In the genomic region with DNA sequence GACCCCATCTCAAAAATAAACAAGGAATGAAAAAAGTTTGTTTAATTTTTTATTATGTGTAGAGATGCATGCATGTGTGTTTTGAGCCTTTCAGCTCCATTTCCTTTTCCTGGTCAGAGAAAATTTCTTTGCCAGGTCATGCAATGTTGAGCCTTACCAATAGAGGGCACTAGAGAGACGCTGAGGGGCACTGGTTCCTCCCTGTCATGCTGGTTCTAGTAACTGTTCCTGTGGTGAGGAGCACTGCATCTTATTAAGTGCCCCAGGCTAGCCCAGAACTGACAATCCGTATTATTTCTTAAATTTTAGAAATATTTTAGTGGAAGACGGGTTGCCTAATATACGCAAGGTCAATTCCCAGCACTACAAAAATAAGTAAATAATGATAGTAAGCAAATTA, we compare ENCODE assay signal across 8 mouse cellular contexts. TPM values are rescaled to one million over a fixed set of nuclear protein-coding genes. Genes with fewer than 3 reads are reported as not detected.
A peak's percentile ranks its signal among the peaks of the same experiment; 100 is the strongest.
DNase-seq lines count a peak whose midpoint lies in the region; ATAC-seq and TF ChIP-seq lines count a peak whose summit lies in the region.

No protein-coding gene starts in this region.

- ATAC-seq in kidney, embryonic 14.5 days (ENCODE audit: low FRiP score, low TSS enrichment): 0 out of 2 replicates have a peak, but pooled peaks have one; percentile 55
- ATAC-seq in liver, embryonic 11.5 days (replicated peaks; ENCODE audit: low FRiP score): peak; percentile 65; the same call in 1 of the 2 replicates

- peak; percentile 79 for DNase-seq in ES-CJ7 (ENCODE audit: low read depth, low spot score)
- DNase-seq in c-Kit-positive CD71-positive TER-119-positive erythroid progenitor cells, embryonic 14.5 days (ENCODE audit: low spot score): peak; percentile 76
- peak; percentile 29 to 91 for DNase-seq in frontal cortex, adult 2 months (ENCODE audit: extremely low spot score in 1 of 2, low spot score in 1 of 2)
- peak; percentile 58 for DNase-seq in liver, embryonic 11.5 days (ENCODE audit: low spot score)
- peak; percentile 16 for DNase-seq in ovary, postnatal 36 days (ENCODE audit: low spot score)
- peak; percentile 66 to 78 for DNase-seq in urinary bladder, postnatal 36 days (ENCODE audit: low spot score in 2 of 2)

- H3K79me2 ChIP-seq in C2C12 (ENCODE audit: control insufficient read depth, insufficient read depth): no peaks in the 10 kb centered on the region

- no peaks in the 10 kb centered on the region for H3K79me3 ChIP-seq in C2C12 (ENCODE audit: low read depth)

- H3K9ac ChIP-seq in kidney, embryonic 14.5 days (ENCODE audit: low read depth, low read length): no peak overlapping the region
- no peak overlapping the region for H3K9ac ChIP-seq in liver, embryonic 11.5 days (ENCODE audit: low read depth, low read length)

- peak; percentile 55 for TF ChIP-seq CTCF in C2C12 (IDR thresholded peaks at IDR 0.05; ENCODE audit: control insufficient read depth, insufficient read depth, insufficient read length)

- no peaks in the 10 kb centered on the region for H3K4me1 ChIP-seq in kidney, embryonic 14.5 days (ENCODE audit: control insufficient read depth, insufficient read depth, low read length)
- no peaks in the 10 kb centered on the region for H3K4me1 ChIP-seq in liver, embryonic 11.5 days (replicated peaks; ENCODE audit: control insufficient read depth, insufficient read depth, low read length)

- WGBS in kidney, embryonic 14.5 days: 46% methylated on average over 4 of the region's 4 CpGs
- WGBS in liver, embryonic 11.5 days: 29% methylated on average over 4 of the region's 4 CpGs

- no peak overlapping the region for H3ac ChIP-seq in C2C12 (ENCODE audit: control insufficient read depth, insufficient read length, low read depth)

- H3K36me3 ChIP-seq in C2C12 (ENCODE audit: control insufficient read depth, insufficient read depth): no peaks in the 10 kb centered on the region
- H3K36me3 ChIP-seq in kidney, embryonic 14.5 days (ENCODE audit: control insufficient read depth, insufficient read depth, low read length): no peaks in the 10 kb centered on the region
- H3K36me3 ChIP-seq in liver, embryonic 11.5 days (ENCODE audit: control insufficient read depth, insufficient read depth, low read length): no peaks in the 10 kb centered on the region

- H3K9me3 ChIP-seq in kidney, embryonic 14.5 days (ENCODE audit: control insufficient read depth, low read length): no peaks in the 10 kb centered on the region
- no peaks in the 10 kb centered on the region for H3K9me3 ChIP-seq in liver, embryonic 11.5 days (ENCODE audit: control insufficient read depth, low read length)

- H3K4me2 ChIP-seq in kidney, embryonic 14.5 days (replicated peaks; ENCODE audit: low read depth, low read length): no peak overlapping the region
- H3K4me2 ChIP-seq in liver, embryonic 11.5 days: no peak overlapping the region

- H3K4me3 ChIP-seq in C2C12 (ENCODE audit: insufficient read depth, poor library complexity, severe bottlenecking): no peak overlapping the region
- H3K4me3 ChIP-seq in kidney, embryonic 14.5 days (ENCODE audit: low read length): no peak overlapping the region
- no peak overlapping the region for H3K4me3 ChIP-seq in liver, embryonic 11.5 days (ENCODE audit: low read depth, low read length)

- H3K27ac ChIP-seq in kidney, embryonic 14.5 days (ENCODE audit: low read depth, low read length): no peak overlapping the region
- H3K27ac ChIP-seq in liver, embryonic 11.5 days (ENCODE audit: low read depth, low read length): no peak overlapping the region

- H3K27me3 ChIP-seq in C2C12 (ENCODE audit: control insufficient read depth, insufficient read depth, insufficient read length): no peaks in the 10 kb centered on the region
- H3K27me3 ChIP-seq in kidney, embryonic 14.5 days (ENCODE audit: control insufficient read depth, insufficient read depth, low read length): no peaks in the 10 kb centered on the region
- H3K27me3 ChIP-seq in liver, embryonic 11.5 days (replicated peaks; ENCODE audit: control insufficient read depth, insufficient read depth, low read length): no peaks in the 10 kb centered on the region

TF ChIP-seq in C2C12, 6 proteins besides CTCF, POLR2A, EP300 and RAD21:
- TF ChIP-seq FOSL1 (IDR thresholded peaks at IDR 0.05; ENCODE audit: insufficient read depth, low read length, poor library complexity, severe bottlenecking) (no peak), MAX (IDR thresholded peaks at IDR 0.05) (no peak), USF1 (IDR thresholded peaks at IDR 0.05; ENCODE audit: low read depth) (no peak), CEBPB (IDR thresholded peaks at IDR 0.05; ENCODE audit: low read depth) (no peak), MYOD1 (IDR thresholded peaks at IDR 0.05; ENCODE audit: control insufficient read depth, insufficient read length, low read depth) (no peak), MYOG (IDR thresholded peaks at IDR 0.05; ENCODE audit: control insufficient read depth, extremely low read depth, insufficient read length) (no peak)

RNA-seq across cellular contexts. Expression of a gene that starts 11.8 kb away (rescaled TPM):
- polyA plus RNA-seq in C2C12 (2012; fragmentation: generic; extraction: Trizol): 10.0 TPM
- 4.7 and 5.0 TPM in 2 replicates for polyA plus RNA-seq in frontal cortex, adult 2 months (2012; rRNA removed)
- 7.5 and 14.4 TPM in 2 replicates for polyA plus RNA-seq in kidney, embryonic 14.5 days (2014; fragmentation: Nextera tagmentation; extraction: Ambion mirVana)
- polyA plus RNA-seq in liver, embryonic 11.5 days (2014; fragmentation: Nextera tagmentation; extraction: Ambion mirVana): 19.3 and 19.7 TPM in 2 replicates

RNA-seq across cellular contexts. Expression of a gene that starts 24.6 kb away (rescaled TPM):
- not detected for polyA plus RNA-seq in C2C12 (2012; fragmentation: generic; extraction: Trizol)
- polyA plus RNA-seq in frontal cortex, adult 2 months (2012; rRNA removed): not detected in 2 replicates
- 0.13 and 0.26 TPM in 2 replicates for polyA plus RNA-seq in kidney, embryonic 14.5 days (2014; fragmentation: Nextera tagmentation; extraction: Ambion mirVana)
- 0.15 TPM in 1 of 2 replicates, not detected in the other for polyA plus RNA-seq in liver, embryonic 11.5 days (2014; fragmentation: Nextera tagmentation; extraction: Ambion mirVana)

RNA-seq across cellular contexts. Expression of a gene that starts 51.2 kb away (rescaled TPM):
- polyA plus RNA-seq in C2C12 (2012; fragmentation: generic; extraction: Trizol): 0.02 TPM
- 0.08 TPM in 1 of 2 replicates, not detected in the other for polyA plus RNA-seq in frontal cortex, adult 2 months (2012; rRNA removed)
- 0.20 TPM in 1 of 2 replicates, not detected in the other for polyA plus RNA-seq in kidney, embryonic 14.5 days (2014; fragmentation: Nextera tagmentation; extraction: Ambion mirVana)
- 0.15 TPM in 1 of 2 replicates, not detected in the other for polyA plus RNA-seq in liver, embryonic 11.5 days (2014; fragmentation: Nextera tagmentation; extraction: Ambion mirVana)

Comparison
In these comparisons a context has a peak if more than half of its experiments do, and no peak if none do; other contexts are left out.
1. DNase-seq: peak in every context shown above with its lines; median percentile 79 in ES-CJ7; 76 in c-Kit-positive CD71-positive TER-119-positive erythroid progenitor cells, embryonic 14.5 days; 72 in urinary bladder, postnatal 36 days; 60 in frontal cortex, adult 2 months; 58 in liver, embryonic 11.5 days; 16 in ovary, postnatal 36 days.